Mouse (Mus musculus) granulocyte monocyte progenitor cell, adult 5-6 weeks (primary cell): ENCODE measurements around the gene Calcb. TPM values are rescaled to one million over a fixed set of nuclear protein-coding genes. Genes with fewer than 3 reads are reported as not detected.

Source experiments
- ATAC-seq: replicated peaks from 2 replicates; pipeline ENCODE4 v1.8.0; 2016; ENCODE audit warnings: mild to moderate bottlenecking, moderate TSS enrichment, inconsistent platforms; ENCODE audit not compliant: poor library complexity, severe bottlenecking
- total RNA-seq, 2 experiments: library from RNA; stranded (forward) in 1 of 2; stranded (reverse) in 1 of 2; fragments of 200-712, 200-1000 nt in 1 of 2; fragments of >200 nt in 1 of 2; fragmentation: Nextera tagmentation in 1 of 2; gene quantifications; 2 replicates each; pipeline ENCODE4 v1.2.3; 2014 to 2017

The Calcb gene
- total RNA-seq, 2 experiments from 2014 or later = not detected

DNA sequence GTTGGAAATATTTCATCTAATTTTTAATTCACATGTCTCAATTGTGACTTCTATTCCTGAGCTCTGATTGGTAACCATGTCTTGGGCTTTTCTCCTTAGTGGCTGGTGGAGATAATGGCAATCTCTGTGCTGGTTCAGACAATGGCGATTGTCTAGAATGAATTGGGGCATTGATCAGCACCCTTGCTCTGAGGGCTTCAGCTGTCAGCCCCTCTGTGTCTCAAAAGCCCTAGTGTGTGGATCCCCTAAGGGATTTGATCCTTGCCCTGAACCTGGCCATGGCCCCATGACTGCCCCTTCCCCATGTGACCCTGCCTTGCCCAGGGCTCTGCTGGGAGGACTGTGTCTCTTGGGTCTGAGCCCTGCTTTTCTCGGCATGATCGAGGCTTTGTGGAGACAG, 29.2 kb downstream of the Calcb start:
- no peak for ATAC-seq

DNA sequence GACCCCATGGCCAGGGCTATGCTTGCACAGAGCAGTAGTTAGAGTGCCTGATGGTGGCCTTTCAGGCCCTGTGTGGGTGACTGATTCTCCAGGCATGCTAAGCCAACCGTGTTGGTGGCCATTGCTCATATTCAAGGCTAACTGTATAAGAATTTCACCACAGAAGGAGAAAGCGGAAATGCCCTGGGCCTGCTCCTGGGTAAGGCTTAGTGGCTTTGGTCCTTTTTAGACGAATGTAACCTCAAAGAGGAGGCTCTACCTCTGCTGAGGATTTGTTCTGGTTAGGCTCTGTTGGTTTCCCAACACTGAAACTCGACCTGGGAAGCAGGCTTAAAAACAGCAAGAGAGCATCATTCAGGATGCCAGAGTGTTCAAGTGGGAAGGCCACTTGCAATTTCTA, 29.8 kb downstream of the Calcb start:
- ATAC-seq = no peak

DNA sequence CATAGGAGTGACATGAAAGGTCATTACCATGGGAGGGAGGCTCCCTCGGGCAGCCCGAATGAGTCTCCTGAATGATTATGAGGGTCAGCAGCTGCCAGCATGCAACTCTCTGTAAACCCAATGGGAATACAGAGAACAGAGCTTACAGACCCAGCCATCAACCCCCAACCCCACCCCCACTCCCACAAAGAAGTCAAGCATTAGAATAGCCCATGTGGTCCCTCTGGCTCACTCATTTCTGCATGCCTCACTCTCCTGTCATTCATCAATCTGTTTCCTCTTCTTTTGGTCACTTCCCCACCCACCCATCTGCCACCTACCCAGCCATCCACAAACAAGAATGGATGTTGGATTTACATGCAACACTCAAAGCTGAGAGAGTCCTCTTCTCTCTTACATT, 35.0 kb downstream of the Calcb start:
- ATAC-seq = no peak

DNA sequence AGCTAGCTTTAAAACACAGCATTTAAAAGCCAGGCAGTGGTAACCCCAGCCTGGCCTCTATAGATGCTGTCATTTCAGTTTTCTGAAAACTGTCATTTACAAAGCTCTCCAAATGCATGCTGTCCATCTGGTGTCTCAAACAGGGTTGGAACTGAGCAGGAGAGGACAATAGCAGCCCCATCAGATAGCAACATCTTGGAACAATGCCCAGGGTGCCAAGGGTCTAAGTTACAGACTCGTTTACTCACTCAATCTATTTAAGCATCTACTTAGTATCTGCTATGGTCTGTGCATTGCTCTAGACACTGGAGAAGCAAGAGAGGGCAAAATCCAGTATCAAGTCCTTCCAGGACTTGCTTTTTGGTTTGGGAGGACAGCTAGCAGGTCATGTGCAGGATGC, 35.8 kb downstream of the Calcb start:
- no peak for ATAC-seq

DNA sequence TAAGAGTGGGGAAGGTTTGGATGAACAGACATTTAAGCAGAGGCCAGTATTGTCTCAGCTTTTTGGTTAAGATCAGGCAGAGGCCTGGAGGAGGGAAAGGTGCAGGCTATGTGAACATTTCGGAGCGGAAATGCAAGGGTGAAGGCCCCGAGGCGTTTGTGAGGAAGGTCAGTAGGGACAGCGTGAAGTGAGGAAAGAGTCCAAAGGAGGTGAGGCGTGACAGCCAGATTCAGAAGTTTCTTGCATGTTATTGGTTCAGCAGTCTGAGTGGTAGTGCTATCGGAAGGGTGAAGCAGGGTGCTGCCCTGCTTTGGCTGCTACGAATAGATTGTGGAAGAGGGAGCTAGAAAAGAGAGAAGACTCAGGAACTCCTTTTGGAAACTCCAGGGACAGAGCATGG, 36.2 kb downstream of the Calcb start:
- no peak for ATAC-seq

DNA sequence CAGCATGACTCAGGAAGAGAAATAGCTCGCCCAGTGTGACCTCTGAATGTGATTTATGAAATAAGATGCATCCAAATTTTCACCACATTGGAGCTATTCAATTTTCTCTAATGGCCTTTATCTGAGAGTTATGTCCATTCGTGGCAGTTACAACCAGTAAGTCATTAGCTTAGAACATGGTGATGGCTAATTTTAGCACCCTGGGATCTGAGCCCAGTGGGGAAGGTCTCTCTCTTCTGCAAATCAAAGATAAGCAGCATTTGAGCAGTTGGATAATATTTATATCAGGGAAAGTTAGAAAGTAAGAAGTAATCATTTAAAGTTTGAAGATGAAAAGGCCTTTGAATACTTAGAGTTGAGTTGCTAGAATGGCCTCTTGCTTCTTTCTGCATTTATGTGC, 44.2 kb downstream of the Calcb start:
- no peak for ATAC-seq

DNA sequence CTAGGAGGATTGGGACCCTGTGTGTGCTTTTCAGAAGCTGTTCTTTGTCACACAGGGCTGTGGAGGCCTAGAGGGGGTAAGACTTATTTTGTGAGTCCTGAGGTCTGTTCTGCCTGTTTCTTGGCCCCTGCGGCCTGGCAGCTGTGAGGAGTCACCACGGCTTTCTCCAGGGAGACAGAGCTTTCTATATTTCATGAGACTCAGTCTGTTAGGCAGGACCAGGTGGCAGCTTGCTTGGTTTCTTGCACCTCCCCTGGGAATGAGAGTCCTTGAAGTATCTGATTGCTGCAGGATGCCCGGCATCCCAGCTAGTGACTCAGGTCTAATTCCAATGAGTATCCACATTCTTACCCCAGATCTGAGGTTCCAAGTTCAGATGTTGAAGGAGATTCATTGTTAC, 46.8 kb downstream of the Calcb start:
- no peak for ATAC-seq

DNA sequence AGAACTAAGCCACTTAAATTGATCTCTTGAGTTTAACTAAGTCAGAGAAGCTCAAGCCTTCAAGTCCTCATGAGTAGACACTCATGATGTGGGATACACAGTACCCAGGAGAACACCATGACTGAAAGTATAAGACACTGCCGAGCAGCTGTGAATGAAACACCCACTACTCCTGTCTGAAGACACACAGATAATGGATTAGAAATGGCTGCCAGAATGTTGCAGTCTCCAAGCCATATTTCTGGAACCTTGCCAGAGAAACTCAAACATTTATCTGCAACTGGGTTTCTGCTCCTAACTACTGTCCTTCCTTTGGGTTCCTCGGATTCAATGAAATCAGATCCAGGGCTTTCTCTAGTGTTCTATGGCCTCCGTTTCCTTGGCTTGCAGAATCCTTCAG, 48.1 kb downstream of the Calcb start:
- no peak for ATAC-seq

DNA sequence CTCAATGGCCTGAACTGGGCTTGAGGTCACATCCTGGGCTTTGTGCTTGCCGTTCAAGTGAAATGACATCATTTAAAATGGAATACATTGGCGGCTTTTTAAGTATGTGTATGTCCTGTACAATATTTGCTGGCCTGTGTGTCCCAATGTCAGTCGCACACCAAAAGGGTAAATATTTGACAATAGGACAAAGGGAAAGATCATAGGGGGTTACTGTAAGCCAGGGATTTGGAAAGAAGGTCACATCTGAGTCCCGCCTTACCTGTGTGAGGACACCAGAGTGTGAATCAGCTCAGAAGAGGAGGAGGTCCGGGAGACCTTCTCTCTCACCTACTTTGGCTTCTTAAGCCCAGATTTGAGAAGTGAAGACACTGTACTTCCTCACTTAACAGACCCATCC, 50.1 kb downstream of the Calcb start:
- no peak for ATAC-seq

DNA sequence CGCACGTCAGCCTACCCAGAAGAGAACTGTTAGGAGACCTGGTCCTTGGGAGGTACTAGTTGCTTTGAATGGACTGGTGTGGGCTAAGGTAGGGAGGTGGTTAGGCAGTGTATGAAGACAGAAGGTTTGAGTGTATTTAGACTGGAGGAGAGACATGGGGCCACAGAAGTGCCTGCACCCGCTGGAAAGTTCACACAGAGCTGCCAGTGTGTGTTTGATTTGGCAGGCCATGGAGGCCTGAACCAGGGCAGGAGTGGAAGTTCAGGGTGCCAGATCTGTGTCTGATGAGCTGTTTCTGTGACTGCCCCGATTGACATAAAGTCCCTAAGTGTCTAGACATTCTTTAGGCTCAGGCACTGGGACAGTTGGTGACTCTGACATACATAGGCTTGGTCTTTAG, 50.6 kb downstream of the Calcb start:
- ATAC-seq = no peak

DNA sequence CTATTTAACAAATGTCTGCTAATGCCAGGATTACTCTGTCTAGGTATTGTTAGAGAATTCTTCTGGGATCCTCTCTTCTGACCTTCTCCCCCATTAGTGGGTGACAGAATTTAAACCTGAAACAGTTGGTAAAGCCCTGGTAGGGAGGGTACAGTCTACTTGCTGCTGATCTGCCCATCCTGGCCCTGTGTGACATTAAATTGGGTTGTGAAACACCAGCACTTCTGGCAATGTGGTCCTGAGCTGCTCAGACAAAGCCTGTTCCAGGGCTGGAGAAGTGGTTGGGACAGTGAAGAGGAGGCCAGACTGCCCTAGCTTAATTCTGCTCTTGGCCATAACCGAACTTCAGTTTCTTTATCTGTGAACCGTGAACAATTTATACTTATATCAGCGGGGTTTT, 52.1 kb downstream of the Calcb start:
- ATAC-seq = no peak

DNA sequence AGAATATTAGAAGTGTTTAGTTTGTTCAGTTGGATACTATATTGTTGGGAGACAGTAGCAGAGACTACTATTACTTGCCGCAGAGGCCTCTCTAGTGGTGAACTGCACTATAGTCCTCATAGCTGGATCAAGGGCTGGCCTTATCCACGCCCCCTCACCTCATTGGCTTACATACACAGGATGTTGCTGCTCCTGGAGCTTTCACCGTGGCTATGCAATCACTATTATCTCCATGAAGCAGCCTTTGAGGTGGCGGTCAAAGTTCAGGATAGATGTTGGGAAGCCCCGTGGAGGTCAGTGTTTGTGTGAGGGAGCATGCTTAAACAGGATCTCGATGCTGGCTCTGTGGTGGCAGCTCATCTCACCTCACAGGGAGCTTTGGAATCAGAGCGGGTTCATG, 53.4 kb downstream of the Calcb start:
- ATAC-seq = no peak

Other genes starting within 250 kb of the Calcb start
- gene Cyp2r1, start 155.7 kb upstream of the Calcb start, total RNA-seq (2014; fragmentation: Nextera tagmentation) = 2.3 TPM in 1 of 2 replicates, not detected in the other
- gene Cyp2r1, start 155.7 kb upstream of the Calcb start, total RNA-seq (2017) = 1.9 and 2.0 TPM in 2 replicates
- not detected in 2 replicates for gene Calca, start 82.3 kb upstream of the Calcb start, total RNA-seq (2014; fragmentation: Nextera tagmentation)
- gene Calca, start 82.3 kb upstream of the Calcb start, total RNA-seq (2017) = not detected in 2 replicates
- not detected in 2 replicates for gene Insc, start 25.1 kb downstream of the Calcb start, total RNA-seq (2014; fragmentation: Nextera tagmentation)
- not detected in 2 replicates for gene Insc, start 25.1 kb downstream of the Calcb start, total RNA-seq (2017)